Mouse (Mus musculus): ENCODE data around the gene Ermard. TPM values are rescaled to one million over a fixed set of nuclear protein-coding genes. Genes with fewer than 3 reads are reported as not detected.

The Ermard gene
- polyA plus RNA-seq, 1 experiment from 2014 or later = 94.3 TPM

- no peak for ATAC-seq
- Histone ChIP-seq H3K27me3 (no peaks in the 10 kb centered on the region), H3K4me1 (peaks cover 4% of the 10 kb centered on the region; the same call in 1 of the 2 replicates), H3K9ac (no peak overlapping the region), H3K4me3 (no peak overlapping the region), H3K27ac (no peak overlapping the region), H3K36me3 (ENCODE audit: poor library complexity, severe bottlenecking) (no peaks in the 10 kb centered on the region), H3K4me2 (no peak overlapping the region), H3K9me3 (replicated peaks) (no peaks in the 10 kb centered on the region)
- 61% methylated on average over 5 of the region's 5 CpGs for WGBS
Observed at GRCm38 (mm10) chr17:15137443-15137842, 96.4 kb downstream of the Ermard start.

Other genes with a start within 250 kb of the Ermard start
- gene Wdr27, start 98.0 kb upstream of the Ermard start, polyA plus RNA-seq (2015; fragmentation: Nextera tagmentation; extraction: Ambion mirVana) = 7.9 and 8.4 TPM in 2 replicates
- 28.8 and 31.6 TPM in 2 replicates for gene 1600012H06Rik, start 98.0 kb upstream of the Ermard start, polyA plus RNA-seq (2015; fragmentation: Nextera tagmentation; extraction: Ambion mirVana)
- 20.5 and 22.0 TPM in 2 replicates for gene Phf10, start 79.9 kb upstream of the Ermard start, polyA plus RNA-seq (2015; fragmentation: Nextera tagmentation; extraction: Ambion mirVana)
- gene 9030025P20Rik, start 62.7 kb upstream of the Ermard start, polyA plus RNA-seq (2015; fragmentation: Nextera tagmentation; extraction: Ambion mirVana) = 12.4 and 15.6 TPM in 2 replicates
- gene Gm3417, start 62.4 kb upstream of the Ermard start, polyA plus RNA-seq (2015; fragmentation: Nextera tagmentation; extraction: Ambion mirVana) = 1.1 TPM in 1 of 2 replicates, not detected in the other
- 10.4 and 10.6 TPM in 2 replicates for gene Gm3435, start 31.0 kb upstream of the Ermard start, polyA plus RNA-seq (2015; fragmentation: Nextera tagmentation; extraction: Ambion mirVana)
- gene Tcte3, start 280 bp downstream of the Ermard start, polyA plus RNA-seq (2015; fragmentation: Nextera tagmentation; extraction: Ambion mirVana) = 0.41 TPM in 1 of 2 replicates, not detected in the other
- gene Gm3448, start 329 bp downstream of the Ermard start, polyA plus RNA-seq (2015; fragmentation: Nextera tagmentation; extraction: Ambion mirVana) = 5.6 and 7.0 TPM in 2 replicates